Mouse (Mus musculus): ENCODE results near the gene Spsb2. TPM values are rescaled to one million over a fixed set of nuclear protein-coding genes. Genes with fewer than 3 reads are reported as not detected.
A peak's percentile ranks its signal among the peaks of the same experiment; 100 is the strongest.
"Not testable (repeated sequence)": the region's sequence is repeated elsewhere in the genome, so short reads cannot be mapped to it uniquely, and the experiment has no call there.

Gene Spsb2
- polyA plus RNA-seq, 1 experiment from 2014 or later, result 6.3 TPM

DNA sequence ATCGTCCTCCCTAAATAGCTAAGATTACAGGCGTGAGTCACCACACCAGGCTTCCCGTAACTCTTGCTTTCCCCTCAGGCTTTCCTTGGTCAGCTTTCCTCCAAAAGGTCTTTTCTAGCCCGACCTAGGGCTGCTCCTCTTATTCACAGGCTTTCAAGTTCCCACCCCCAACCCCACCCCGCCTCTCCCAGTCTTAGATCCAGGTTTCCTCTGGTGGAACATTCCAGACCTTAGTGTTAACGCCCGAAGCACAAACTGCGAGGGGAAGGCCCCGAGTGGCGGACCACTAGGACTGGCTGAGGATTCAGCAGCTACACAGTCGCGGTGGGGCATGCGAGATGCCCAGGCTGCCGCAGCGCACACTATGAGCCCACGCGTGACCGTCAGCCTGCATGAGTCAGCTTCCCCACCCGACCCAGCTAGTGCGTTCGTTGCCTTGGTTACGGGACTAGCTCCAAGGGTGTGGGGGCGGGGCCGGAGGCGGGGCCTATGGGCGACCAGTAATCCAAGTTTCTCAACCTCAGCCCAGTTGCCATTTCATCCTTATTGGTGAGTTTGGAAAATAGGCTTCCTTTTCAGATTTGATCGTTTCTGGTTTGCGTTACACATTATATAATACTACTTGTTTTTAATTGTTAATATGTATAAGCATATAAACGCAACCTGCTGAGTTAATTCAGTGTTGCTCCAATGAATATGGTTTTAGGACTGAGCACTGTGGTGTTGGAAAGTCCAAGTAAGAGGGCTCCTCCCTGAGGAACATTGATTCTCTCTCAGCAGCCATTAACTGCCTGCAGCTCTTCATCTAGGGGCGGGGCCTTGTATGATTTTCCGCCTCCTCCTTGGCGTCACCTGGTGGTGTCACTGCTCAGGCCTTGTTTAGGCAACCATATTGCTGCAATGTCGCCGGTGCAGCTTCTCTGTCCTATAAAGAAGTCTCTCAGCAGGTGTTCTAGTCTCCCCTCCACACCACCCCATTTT lies 2.8 kb upstream of the Spsb2 start:
- peak overlapping the region; percentile 67 for H3K4me2 ChIP-seq (ENCODE audit: low read depth)
- H3K27ac ChIP-seq (ENCODE audit: low read depth, low read length), result 0 out of 2 replicates have a peak overlapping the region, but pooled peaks have one; percentile 53
- WGBS, result 2% methylated on average over 34 of the region's 34 CpGs
- H3K9me3 ChIP-seq (ENCODE audit: control insufficient read depth, low read length), result no peaks in the 10 kb centered on the region
- DNase-seq (ENCODE audit: low spot score), result peak; percentile 91
- no peaks in the 10 kb centered on the region for H3K27me3 ChIP-seq (ENCODE audit: control insufficient read depth, insufficient read depth, low read length)
- no peaks in the 10 kb centered on the region for H3K36me3 ChIP-seq (ENCODE audit: control insufficient read depth, insufficient read depth, low read length)
- peak overlapping the region; percentile 39 for H3K4me3 ChIP-seq (ENCODE audit: low read depth, low read length)
- H3K4me1 ChIP-seq (ENCODE audit: control insufficient read depth, insufficient read depth, low read length), result peaks cover 14% of the 10 kb centered on the region
- peak overlapping the region; percentile 54 for H3K9ac ChIP-seq (ENCODE audit: low read length)
- peak; percentile 80 for ATAC-seq (ENCODE audit: insufficient read depth, low FRiP score, low TSS enrichment)

DNA sequence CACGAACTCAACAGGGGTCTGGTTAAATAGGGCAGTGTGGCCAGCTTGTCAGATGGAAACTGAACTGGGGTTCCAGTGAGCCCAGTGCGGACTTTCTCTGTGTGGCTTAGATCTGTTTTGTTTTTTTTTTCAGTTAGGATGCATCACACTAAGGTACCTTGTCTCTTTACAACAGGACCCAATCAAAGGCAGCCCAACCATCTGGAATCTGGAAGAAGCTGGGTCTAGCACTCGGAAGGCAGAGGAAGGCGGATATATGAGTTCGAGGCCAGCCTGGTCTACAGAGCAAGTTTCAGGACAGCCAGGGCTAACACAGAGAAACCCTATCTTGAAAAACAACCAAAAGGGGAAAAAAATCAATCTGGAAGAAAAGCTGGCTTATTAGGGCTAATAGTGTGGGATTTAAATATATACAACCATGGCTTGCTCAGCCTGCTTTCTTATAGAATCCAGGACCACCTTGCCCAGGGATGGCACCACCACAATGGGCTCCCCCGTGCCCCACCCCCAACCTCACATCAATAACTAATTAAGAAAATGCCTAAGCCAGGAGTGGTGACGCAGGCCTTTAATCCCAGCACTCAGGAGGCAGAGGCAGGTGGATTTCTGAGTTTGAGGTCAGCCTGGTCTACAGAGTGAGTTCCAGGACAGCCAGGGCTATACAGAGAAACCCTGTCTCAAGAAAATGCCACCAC lies 1.9 kb upstream of the Spsb2 start:
- WGBS, result 76% methylated on average over 7 of the region's 7 CpGs
- ATAC-seq (ENCODE audit: insufficient read depth, low FRiP score, low TSS enrichment) (no peak), DNase-seq (ENCODE audit: low spot score) (no peak)
- Histone ChIP-seq H3K4me1 (ENCODE audit: control insufficient read depth, insufficient read depth, low read length) (peaks cover 14% of the 10 kb centered on the region), H3K36me3 (ENCODE audit: control insufficient read depth, insufficient read depth, low read length) (peaks cover 2% of the 10 kb centered on the region; the same call in 1 of the 2 replicates), H3K27ac (ENCODE audit: low read depth, low read length) (no peak overlapping the region), H3K4me2 (ENCODE audit: low read depth) (peak overlapping the region; percentile 67), H3K27me3 (ENCODE audit: control insufficient read depth, insufficient read depth, low read length) (no peaks in the 10 kb centered on the region), H3K9me3 (ENCODE audit: control insufficient read depth, low read length) (no peaks in the 10 kb centered on the region), H3K4me3 (ENCODE audit: low read depth, low read length) (no peak overlapping the region), H3K9ac (ENCODE audit: low read length) (no peak overlapping the region; the same call in 1 of the 2 replicates)

DNA sequence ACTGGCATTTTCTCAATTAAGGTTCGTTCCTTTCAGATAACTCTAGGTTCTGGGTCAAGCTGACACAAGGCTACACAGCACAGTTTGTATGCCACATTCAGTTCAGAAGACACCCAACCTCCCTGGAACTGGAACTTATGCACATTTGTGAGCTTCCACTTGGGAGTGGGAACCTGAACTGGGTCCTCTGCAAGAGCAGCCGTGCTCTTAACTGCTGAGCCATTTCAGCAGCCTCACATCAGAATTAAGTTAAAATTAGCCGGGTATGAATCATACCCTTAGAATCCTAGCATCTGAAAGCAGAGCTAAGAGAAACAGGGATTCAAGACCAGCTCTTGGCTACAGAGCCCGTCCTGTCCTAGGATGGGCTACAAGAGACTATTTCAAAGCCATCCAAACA lies 1.1 kb upstream of the Spsb2 start:
- Histone ChIP-seq H3K36me3 (ENCODE audit: control insufficient read depth, insufficient read depth, low read length) (peaks cover 7% of the 10 kb centered on the region; the same call in 1 of the 2 replicates), H3K27ac (ENCODE audit: low read depth, low read length) (no peak overlapping the region), H3K4me2 (ENCODE audit: low read depth) (no peak overlapping the region), H3K4me3 (ENCODE audit: low read depth, low read length) (no peak overlapping the region), H3K27me3 (ENCODE audit: control insufficient read depth, insufficient read depth, low read length) (no peaks in the 10 kb centered on the region), H3K9ac (ENCODE audit: low read length) (no peak overlapping the region), H3K9me3 (ENCODE audit: control insufficient read depth, low read length) (no peaks in the 10 kb centered on the region), H3K4me1 (ENCODE audit: control insufficient read depth, insufficient read depth, low read length) (peaks cover 14% of the 10 kb centered on the region)
- no peak for ATAC-seq (ENCODE audit: insufficient read depth, low FRiP score, low TSS enrichment)
- no peak for DNase-seq (ENCODE audit: low spot score)
- 91% methylated on average over 4 of the region's 4 CpGs for WGBS

DNA sequence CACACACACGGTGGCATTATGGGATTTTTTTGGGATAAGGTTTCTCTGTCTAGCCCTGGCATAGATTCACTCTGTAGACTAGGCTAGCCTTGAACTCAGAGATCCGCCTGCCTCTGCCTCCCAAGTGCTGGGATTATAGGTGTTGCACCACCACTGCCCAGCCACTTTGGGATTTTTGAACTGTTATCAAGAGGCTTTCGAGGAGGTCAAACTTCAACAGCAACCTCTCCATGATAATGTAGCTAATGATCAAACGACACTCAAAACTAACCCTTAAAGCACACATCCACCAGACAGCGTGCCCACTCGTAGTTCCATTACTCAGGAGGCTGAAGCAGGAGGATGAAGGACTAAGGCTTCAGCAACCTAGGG lies 489 bp upstream of the Spsb2 start:
- Histone ChIP-seq H3K4me2 (ENCODE audit: low read depth) (peak overlapping the region; percentile 99), H3K27ac (ENCODE audit: low read depth, low read length) (no peak overlapping the region), H3K36me3 (ENCODE audit: control insufficient read depth, insufficient read depth, low read length) (peaks cover 7% of the 10 kb centered on the region; the same call in 1 of the 2 replicates), H3K4me3 (ENCODE audit: low read depth, low read length) (peak overlapping the region; percentile 52), H3K9ac (ENCODE audit: low read length) (no peak overlapping the region), H3K4me1 (ENCODE audit: control insufficient read depth, insufficient read depth, low read length) (peaks cover 14% of the 10 kb centered on the region), H3K9me3 (ENCODE audit: control insufficient read depth, low read length) (no peaks in the 10 kb centered on the region), H3K27me3 (ENCODE audit: control insufficient read depth, insufficient read depth, low read length) (no peaks in the 10 kb centered on the region)
- WGBS, result 84% methylated on average over 6 of the region's 6 CpGs
- ATAC-seq (ENCODE audit: insufficient read depth, low FRiP score, low TSS enrichment) (no peak), DNase-seq (ENCODE audit: low spot score) (no peak)

DNA sequence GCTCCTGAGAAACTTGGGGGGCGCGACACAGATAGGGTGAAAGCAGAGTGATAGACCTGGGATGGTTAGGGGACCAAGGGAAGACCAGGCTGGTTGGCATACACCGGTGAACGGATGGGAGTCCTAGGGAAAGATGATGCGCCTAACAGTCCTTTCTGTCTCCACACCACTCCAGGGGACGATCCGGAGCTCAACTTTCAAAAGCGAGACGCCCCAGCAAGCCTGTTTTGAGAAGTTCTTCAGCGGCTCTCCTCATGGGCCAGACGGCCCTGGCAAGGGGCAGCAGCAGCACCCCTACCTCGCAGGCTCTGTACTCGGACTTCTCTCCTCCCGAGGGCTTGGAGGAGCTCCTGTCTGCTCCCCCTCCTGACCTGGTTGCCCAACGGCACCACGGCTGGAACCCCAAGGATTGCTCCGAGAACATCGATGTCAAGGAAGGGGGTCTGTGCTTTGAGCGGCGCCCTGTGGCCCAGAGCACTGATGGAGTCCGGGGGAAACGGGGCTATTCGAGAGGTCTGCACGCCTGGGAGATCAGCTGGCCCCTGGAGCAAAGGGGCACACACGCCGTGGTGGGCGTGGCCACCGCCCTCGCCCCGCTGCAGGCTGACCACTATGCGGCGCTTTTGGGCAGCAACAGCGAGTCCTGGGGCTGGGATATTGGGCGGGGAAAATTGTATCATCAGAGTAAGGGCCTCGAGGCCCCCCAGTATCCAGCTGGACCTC lies 752 bp downstream of the Spsb2 start:
- DNase-seq (ENCODE audit: low spot score) (peak; percentile 88), ATAC-seq (ENCODE audit: insufficient read depth, low FRiP score, low TSS enrichment) (peak; percentile 13; the same call in 1 of the 2 replicates)
- Histone ChIP-seq H3K4me3 (ENCODE audit: low read depth, low read length) (peak overlapping the region; percentile 52), H3K9ac (ENCODE audit: low read length) (peak overlapping the region; percentile 65), H3K36me3 (ENCODE audit: control insufficient read depth, insufficient read depth, low read length) (peaks cover 7% of the 10 kb centered on the region; the same call in 1 of the 2 replicates), H3K4me1 (ENCODE audit: control insufficient read depth, insufficient read depth, low read length) (peaks cover 14% of the 10 kb centered on the region), H3K9me3 (ENCODE audit: control insufficient read depth, low read length) (no peaks in the 10 kb centered on the region), H3K27ac (ENCODE audit: low read depth, low read length) (peak overlapping the region; percentile 77), H3K27me3 (ENCODE audit: control insufficient read depth, insufficient read depth, low read length) (no peaks in the 10 kb centered on the region), H3K4me2 (ENCODE audit: low read depth) (peak overlapping the region; percentile 99)
- under 1% methylated on average over 35 of the region's 35 CpGs for WGBS

DNA sequence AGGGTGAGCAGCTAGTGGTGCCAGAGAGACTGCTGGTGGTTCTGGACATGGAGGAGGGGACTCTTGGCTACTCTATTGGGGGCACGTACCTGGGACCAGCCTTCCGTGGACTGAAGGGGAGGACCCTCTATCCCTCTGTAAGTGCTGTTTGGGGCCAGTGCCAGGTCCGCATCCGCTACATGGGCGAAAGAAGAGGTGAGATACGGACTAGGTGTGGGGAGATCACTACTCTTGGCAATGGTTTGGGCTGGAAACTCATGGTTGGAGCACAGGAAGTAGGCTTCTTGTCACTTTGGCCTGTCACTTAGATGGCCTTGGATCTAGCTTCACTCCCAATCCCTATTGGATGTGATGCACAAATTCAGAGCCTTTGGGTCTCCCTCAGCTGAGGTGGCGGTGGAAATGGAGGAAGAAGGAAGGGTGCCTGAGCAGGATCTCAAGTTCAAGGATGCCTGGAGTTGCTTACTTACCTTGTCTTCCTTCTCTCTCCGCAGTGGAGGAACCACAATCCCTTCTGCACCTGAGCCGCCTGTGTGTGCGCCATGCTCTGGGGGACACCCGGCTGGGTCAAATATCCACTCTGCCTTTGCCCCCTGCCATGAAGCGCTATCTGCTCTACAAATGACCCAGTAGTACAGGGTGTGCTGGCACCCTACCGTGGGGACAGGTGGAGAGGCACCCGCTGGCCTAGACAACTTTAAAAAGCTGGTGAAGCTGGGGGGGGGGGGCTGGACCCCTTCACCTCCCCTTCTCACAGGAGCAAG lies 1.5 kb downstream of the Spsb2 start:
- Histone ChIP-seq H3K4me3 (ENCODE audit: low read depth, low read length) (peak overlapping the region; percentile 52), H3K9ac (ENCODE audit: low read length) (peak overlapping the region; percentile 65; the same call in 1 of the 2 replicates), H3K27me3 (ENCODE audit: control insufficient read depth, insufficient read depth, low read length) (no peaks in the 10 kb centered on the region), H3K36me3 (ENCODE audit: control insufficient read depth, insufficient read depth, low read length) (peaks cover 7% of the 10 kb centered on the region; the same call in 1 of the 2 replicates), H3K27ac (ENCODE audit: low read depth, low read length) (no peak overlapping the region; the same call in 1 of the 2 replicates), H3K9me3 (ENCODE audit: control insufficient read depth, low read length) (no peaks in the 10 kb centered on the region), H3K4me1 (ENCODE audit: control insufficient read depth, insufficient read depth, low read length) (peaks cover 14% of the 10 kb centered on the region), H3K4me2 (ENCODE audit: low read depth) (peak overlapping the region; percentile 99)
- DNase-seq (ENCODE audit: low spot score), result no peak
- WGBS, result 40% methylated on average over 14 of the region's 14 CpGs
- no peak for ATAC-seq (ENCODE audit: insufficient read depth, low FRiP score, low TSS enrichment)

DNA sequence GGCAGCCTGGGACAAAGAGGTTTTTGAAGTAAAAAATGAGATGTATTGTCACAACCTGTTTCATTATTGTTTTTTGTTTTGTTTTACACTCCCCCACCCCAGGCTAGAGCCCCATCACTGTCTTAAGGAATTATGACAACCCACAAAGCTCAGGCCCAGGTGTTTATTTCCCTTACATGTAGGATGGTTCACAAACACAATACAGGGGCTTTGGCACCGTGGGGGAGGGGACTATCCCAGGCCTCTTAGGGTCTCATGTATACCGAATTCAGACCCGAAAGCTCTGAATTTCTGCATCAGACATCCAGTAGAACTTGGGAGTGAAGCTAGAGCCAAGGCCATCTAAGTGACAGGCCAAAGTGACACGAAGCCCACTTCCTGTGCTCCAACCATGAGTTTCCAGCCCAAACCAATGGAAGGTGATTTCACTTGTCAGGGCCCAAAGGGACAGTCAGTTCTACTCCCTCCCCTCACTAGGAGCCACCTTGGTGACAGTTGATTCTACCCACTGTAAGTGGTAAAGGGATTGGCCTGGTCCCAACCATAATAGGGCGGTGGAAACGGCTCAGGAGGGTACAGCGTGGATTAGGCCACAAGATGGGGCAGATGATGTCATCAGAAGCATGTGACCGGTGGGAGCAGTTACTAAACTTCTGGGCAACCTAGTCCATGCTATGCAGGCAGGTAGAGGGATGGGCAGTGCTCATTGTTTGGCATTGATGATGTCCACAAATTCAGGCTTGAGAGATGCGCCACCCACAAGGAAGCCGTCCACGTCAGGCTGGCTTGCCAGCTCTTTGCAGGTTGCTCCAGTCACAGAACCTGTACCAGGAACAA lies 2.3 kb downstream of the Spsb2 start:
- H3K27me3 ChIP-seq (ENCODE audit: control insufficient read depth, insufficient read depth, low read length); DNase-seq (ENCODE audit: low spot score); H3K4me2 ChIP-seq (ENCODE audit: low read depth); H3K4me3 ChIP-seq (ENCODE audit: low read depth, low read length); ATAC-seq (ENCODE audit: insufficient read depth, low FRiP score, low TSS enrichment); H3K27ac ChIP-seq (ENCODE audit: low read depth, low read length); H3K9me3 ChIP-seq (ENCODE audit: control insufficient read depth, low read length); H3K36me3 ChIP-seq (ENCODE audit: control insufficient read depth, insufficient read depth, low read length); H3K9ac ChIP-seq (ENCODE audit: low read length): not testable (repeated sequence)
- peaks cover 10% of the 10 kb centered on the region for H3K4me1 ChIP-seq (ENCODE audit: control insufficient read depth, insufficient read depth, low read length)
- WGBS, result 87% methylated on average over 11 of the region's 11 CpGs
